Mouse (Mus musculus) lung, embryonic 16.5 days (tissue): ENCODE data around the gene Cdk5. TPM values are rescaled to one million over a fixed set of nuclear protein-coding genes. Genes with fewer than 3 reads are reported as not detected.

Experiments
- ATAC-seq: fragments of 200-750 bp; cut with Nextera tagmentation; 2 replicates; pipeline ENCODE4 v1.8.0; 2017; ENCODE audit warnings: low read depth, mild to moderate bottlenecking, moderate library complexity
- H3K27ac ChIP-seq: fragments of 300-500 bp; sonication (generic); 2 replicates; pipeline ENCODE4 v1.5.1; 2014; ENCODE audit warnings: mild to moderate bottlenecking, control low read depth, low read length
- H3K27me3 ChIP-seq: fragments of 300-500 bp; sonication (generic); 2 replicates; pipeline ENCODE4 v1.6.1; 2014; ENCODE audit warnings: low read depth, low read length, mixed read lengths; ENCODE audit not compliant: control insufficient read depth, insufficient read depth
- H3K36me3 ChIP-seq: fragments of 300-500 bp; sonication (generic); 2 replicates; pipeline ENCODE4 v1.6.1; 2014; ENCODE audit warnings: low read length; ENCODE audit not compliant: control insufficient read depth, insufficient read depth
- H3K4me1 ChIP-seq: fragments of 300-500 bp; sonication (generic); replicated peaks from 2 replicates; pipeline ENCODE4 v1.6.1; 2014; ENCODE audit warnings: low read length, mixed read lengths; ENCODE audit not compliant: control insufficient read depth, insufficient read depth
- H3K4me2 ChIP-seq: fragments of 300-500 bp; sonication (generic); 2 replicates; pipeline ENCODE4 v1.6.1; 2014; ENCODE audit warnings: low read depth, low read length, control low read depth
- H3K4me3 ChIP-seq: fragments of 300-500 bp; sonication (generic); 2 replicates; pipeline ENCODE4 v1.5.1; 2014; ENCODE audit warnings: mild to moderate bottlenecking, low read length, control low read depth
- H3K9ac ChIP-seq: fragments of 300-500 bp; sonication (generic); 2 replicates; pipeline ENCODE4 v1.6.1; 2014; ENCODE audit warnings: low read length, control low read depth
- H3K9me3 ChIP-seq: fragments of 300-500 bp; sonication (generic); 2 replicates; pipeline ENCODE4 v1.6.1; 2016; ENCODE audit warnings: low read length; ENCODE audit not compliant: control insufficient read depth
- WGBS: fragments of 180-500 bp; shearing (Covaris S2); extraction: QIAGEN DNeasy Blood & Tissue Kit; methylation state at CpG from one replicate; pipeline ENCODE4 v1.1.7; 2014; 5-methylcytosine and 5-hydroxymethylcytosine counted together
- polyA plus RNA-seq: library from polyadenylated mRNA; unstranded; fragments of >200 nt; fragmentation: Nextera tagmentation; extraction: Ambion mirVana; gene quantifications from 2 replicates; pipeline ENCODE4 v1.2.1, GENCODE M21; 2015

Cdk5 gene
- polyA plus RNA-seq, 1 experiment from 2014 or later = 43.0 TPM

- Histone ChIP-seq H3K9ac (no peak overlapping the region), H3K4me2 (no peak overlapping the region), H3K4me3 (no peak overlapping the region), H3K27ac (no peak overlapping the region), H3K36me3 (no peaks in the 10 kb centered on the region), H3K27me3 (no peaks in the 10 kb centered on the region), H3K4me1 (peaks cover 3% of the 10 kb centered on the region; the same call in 1 of the 2 replicates), H3K9me3 (no peaks in the 10 kb centered on the region)
- WGBS = 15% methylated on average over 6 of the region's 6 CpGs
- ATAC-seq = peak; percentile 59; the same call in 1 of the 2 replicates
Measured at GRCm38 (mm10) chr5:24374216-24374615, 49.1 kb downstream of the Cdk5 start.

DNA sequence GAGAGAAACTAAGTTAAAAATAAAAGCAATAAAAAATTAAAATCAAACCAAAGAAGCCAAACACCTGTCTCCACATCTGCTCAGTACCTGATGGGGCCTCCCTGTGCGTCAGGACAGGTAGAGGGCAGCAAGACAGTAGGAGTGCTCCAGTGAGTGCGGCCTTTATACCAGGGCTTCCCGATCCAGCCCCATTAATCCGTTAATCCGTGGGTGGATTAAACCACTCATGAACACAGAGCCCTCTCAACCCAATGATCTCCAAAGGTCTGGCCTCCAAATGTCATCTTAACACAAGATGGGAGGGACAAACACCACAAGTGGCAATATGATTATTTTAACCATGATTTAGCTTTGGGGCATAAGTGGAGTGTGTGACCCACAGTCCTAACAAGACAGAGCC lies 49.5 kb downstream of the Cdk5 start:
- no peaks in the 10 kb centered on the region for H3K9me3 ChIP-seq
- peaks cover 3% of the 10 kb centered on the region; the same call in 1 of the 2 replicates for H3K4me1 ChIP-seq
- 0 out of 2 replicates have a peak, but pooled peaks have one; percentile 7 for ATAC-seq
- no peak overlapping the region for H3K9ac ChIP-seq
- H3K36me3 ChIP-seq = no peaks in the 10 kb centered on the region
- no peak overlapping the region for H3K4me2 ChIP-seq
- H3K27ac ChIP-seq = no peak overlapping the region
- WGBS = 85% methylated on average over 5 of the region's 5 CpGs
- H3K4me3 ChIP-seq = no peak overlapping the region
- H3K27me3 ChIP-seq = no peaks in the 10 kb centered on the region

DNA sequence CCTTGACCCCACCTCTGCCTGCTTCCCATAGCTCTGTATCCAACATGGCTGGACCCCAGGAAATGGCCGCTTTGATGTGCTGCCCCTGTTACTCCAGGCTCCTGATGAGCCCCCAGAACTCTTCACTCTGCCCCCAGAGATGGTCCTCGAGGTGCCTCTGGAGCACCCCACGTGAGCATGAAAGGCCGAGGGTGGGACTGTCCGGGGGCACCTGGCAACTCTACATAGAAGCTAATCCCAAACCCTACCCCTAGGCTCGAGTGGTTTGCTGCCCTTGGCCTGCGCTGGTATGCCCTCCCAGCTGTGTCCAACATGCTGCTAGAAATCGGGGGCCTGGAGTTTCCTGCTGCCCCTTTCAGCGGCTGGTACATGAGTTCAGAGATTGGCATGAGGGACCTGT lies 53.6 kb downstream of the Cdk5 start:
- no peak for ATAC-seq
- Histone ChIP-seq H3K9ac (no peak overlapping the region), H3K36me3 (no peaks in the 10 kb centered on the region), H3K9me3 (no peaks in the 10 kb centered on the region), H3K4me2 (no peak overlapping the region), H3K4me3 (no peak overlapping the region), H3K27ac (no peak overlapping the region), H3K4me1 (peaks cover 3% of the 10 kb centered on the region; the same call in 1 of the 2 replicates), H3K27me3 (no peaks in the 10 kb centered on the region)
- 78% methylated on average over 9 of the region's 9 CpGs for WGBS

Other genes starting within 250 kb of the Cdk5 start
- gene Kcnh2, start 71.9 kb downstream of the Cdk5 start, polyA plus RNA-seq = 5.6 and 6.5 TPM in 2 replicates
- 18.9 and 19.8 TPM in 2 replicates for gene Nos3, start 58.7 kb downstream of the Cdk5 start, polyA plus RNA-seq
- 0.46 and 0.49 TPM in 2 replicates for gene Atg9b, start 31.4 kb downstream of the Cdk5 start, polyA plus RNA-seq
- 48.0 and 51.4 TPM in 2 replicates for gene Abcb8, start 29.9 kb downstream of the Cdk5 start, polyA plus RNA-seq
- 0.19 TPM in 1 of 2 replicates, not detected in the other for gene Asic3, start 10.1 kb downstream of the Cdk5 start, polyA plus RNA-seq
- 45.1 and 48.9 TPM in 2 replicates for gene Slc4a2, start 307 bp upstream of the Cdk5 start, polyA plus RNA-seq
- gene Fastk, start 21.8 kb upstream of the Cdk5 start, polyA plus RNA-seq = 96.6 and 99.2 TPM in 2 replicates
- gene Tmub1, start 24.3 kb upstream of the Cdk5 start, polyA plus RNA-seq = 18.0 and 19.6 TPM in 2 replicates
- gene Agap3, start 28.6 kb upstream of the Cdk5 start, polyA plus RNA-seq = 18.6 and 22.1 TPM in 2 replicates
- not detected in 2 replicates for gene Gbx1, start 103.7 kb upstream of the Cdk5 start, polyA plus RNA-seq
- 0.13 and 0.63 TPM in 2 replicates for gene Asb10, start 117.4 kb upstream of the Cdk5 start, polyA plus RNA-seq
- 0.14 TPM in 1 of 2 replicates, not detected in the other for gene 4931409K22Rik, start 133.3 kb upstream of the Cdk5 start, polyA plus RNA-seq
- 88.9 and 93.4 TPM in 2 replicates for gene Abcf2, start 153.9 kb upstream of the Cdk5 start, polyA plus RNA-seq
- gene Chpf2, start 163.2 kb upstream of the Cdk5 start, polyA plus RNA-seq = 19.4 and 20.2 TPM in 2 replicates
- 21.1 and 22.2 TPM in 2 replicates for gene Smarcd3, start 200.9 kb upstream of the Cdk5 start, polyA plus RNA-seq